Mouse (Mus musculus) kidney, adult 2 months (tissue): ENCODE results near the gene Vdr.

Source experiments
- CTCF ChIP-seq: fragments of 200-500 bp; conservative IDR thresholded peaks from 2 replicates; pipeline ENCODE4 v1.5.1; 2011; ENCODE audit warnings: low read depth, mild to moderate bottlenecking, control low read depth, low read length, moderate library complexity, mixed read lengths; ENCODE audit not compliant: insufficient read depth, insufficient read length
- POLR2A ChIP-seq: fragments of 200-500 bp; IDR thresholded peaks from one replicate; pipeline ENCODE4 v1.6.1; 2011; ENCODE audit warnings: low read depth, low read length, control low read depth

DNA sequence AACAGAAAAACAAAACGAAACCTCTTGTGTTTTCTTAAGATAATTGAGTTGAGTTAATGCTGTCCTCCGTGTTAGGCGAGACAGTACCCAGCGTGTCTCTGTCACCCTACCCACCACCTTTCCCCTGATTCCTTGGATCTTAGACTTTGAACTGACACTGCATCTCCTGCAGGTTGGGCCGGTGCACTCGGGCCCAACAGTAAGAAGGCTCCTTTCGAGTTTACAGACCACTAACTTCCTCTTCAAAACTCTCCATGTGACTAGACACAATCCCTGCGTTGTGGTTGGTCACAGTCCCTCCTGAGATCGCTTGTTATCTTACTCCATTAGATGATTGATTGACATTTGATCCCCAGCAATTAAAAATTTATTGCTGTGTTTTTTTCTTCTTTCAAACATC, 7.6 kb upstream of the Vdr start:
- TF ChIP-seq CTCF, result no peak
- TF ChIP-seq POLR2A, result no peak
